Mouse (Mus musculus) cerebellum, postnatal 36 days (tissue): Measurements from ENCODE around the gene Vangl1.

Experiments
- DNase-seq, 2 experiments: peaks; one replicate each; pipeline ENCODE4 v3.0.0; 2021 to 2022; ENCODE audit warnings: mixed read lengths in 2 of 2

Gene Vangl1

DNA sequence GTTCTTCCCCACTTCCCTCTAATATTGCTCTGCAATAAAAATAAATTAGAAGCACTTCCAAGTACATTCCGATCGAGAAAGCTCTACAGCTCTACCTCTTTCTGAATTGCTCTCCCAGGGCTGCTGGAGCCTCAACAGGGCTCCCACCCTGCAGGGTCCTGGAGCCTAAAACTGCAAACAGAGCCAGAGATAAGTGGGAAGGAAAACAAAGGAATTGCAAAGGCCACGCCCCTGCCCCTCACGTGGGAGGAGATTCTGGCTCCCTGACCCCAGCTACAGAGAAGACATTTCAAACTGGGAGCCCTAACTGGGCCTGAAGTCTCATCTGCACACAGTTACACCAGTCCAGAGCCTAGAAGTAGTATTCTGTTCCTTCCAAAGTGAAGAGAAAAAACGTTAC is 6.7 kb downstream of the Vangl1 start:
- no peak for DNase-seq

DNA sequence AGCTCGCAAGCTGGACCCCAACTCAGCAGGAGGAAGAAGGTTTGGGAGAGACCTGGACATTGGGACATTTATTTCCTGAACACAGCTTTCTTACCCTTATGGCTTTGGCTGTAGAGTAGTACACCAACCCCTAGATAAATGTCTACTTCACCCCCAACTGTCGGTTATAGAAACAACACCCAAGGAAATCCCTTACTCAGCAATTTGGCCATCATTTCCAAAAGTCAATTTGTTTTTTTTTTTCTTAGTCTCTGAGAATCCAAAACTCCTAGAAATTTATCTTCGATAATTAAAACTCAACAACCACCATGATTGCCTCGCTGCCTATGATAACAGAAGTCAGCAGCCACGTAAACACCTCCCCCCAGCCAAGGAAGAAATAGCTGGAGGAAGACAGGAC is 7.3 kb downstream of the Vangl1 start:
- no peak for DNase-seq

DNA sequence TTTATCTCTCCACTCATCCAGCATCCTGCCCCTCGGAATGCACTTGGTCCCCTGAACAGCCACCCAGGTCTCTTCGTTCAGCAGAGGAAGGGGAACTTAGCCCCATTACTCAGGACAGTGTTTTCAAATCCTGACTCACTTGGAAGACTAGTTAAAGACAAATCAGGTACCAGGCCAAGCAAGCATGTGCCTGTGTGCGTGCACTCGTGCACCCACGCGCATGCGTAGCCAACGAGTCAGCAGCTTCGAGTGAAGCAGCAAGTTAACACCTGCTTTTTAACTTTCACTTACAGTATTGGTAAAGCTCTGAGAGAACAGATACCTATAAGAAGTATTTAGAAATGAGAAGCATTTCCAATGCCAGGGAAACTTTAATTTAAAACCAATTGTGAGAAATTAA is 8.3 kb downstream of the Vangl1 start:
- DNase-seq = no peak

DNA sequence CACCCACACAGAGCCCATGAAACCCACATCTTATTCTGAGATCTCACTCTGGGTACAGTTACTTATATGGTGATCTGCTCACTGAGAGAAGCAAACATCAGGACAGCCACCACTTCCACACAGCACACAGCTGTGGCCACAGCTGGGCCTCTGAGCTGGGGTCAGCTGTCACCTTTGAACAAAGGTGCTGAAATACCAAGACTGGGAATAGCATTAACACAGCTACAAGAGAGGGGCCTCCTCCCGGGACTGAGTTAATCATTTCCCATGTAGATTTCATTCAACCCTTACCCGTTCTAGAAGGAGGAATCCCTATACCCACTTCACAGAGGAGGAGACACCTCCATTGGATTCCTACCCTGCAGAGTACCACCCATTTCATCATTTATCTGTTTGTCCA is 8.7 kb downstream of the Vangl1 start:
- DNase-seq = no peak

DNA sequence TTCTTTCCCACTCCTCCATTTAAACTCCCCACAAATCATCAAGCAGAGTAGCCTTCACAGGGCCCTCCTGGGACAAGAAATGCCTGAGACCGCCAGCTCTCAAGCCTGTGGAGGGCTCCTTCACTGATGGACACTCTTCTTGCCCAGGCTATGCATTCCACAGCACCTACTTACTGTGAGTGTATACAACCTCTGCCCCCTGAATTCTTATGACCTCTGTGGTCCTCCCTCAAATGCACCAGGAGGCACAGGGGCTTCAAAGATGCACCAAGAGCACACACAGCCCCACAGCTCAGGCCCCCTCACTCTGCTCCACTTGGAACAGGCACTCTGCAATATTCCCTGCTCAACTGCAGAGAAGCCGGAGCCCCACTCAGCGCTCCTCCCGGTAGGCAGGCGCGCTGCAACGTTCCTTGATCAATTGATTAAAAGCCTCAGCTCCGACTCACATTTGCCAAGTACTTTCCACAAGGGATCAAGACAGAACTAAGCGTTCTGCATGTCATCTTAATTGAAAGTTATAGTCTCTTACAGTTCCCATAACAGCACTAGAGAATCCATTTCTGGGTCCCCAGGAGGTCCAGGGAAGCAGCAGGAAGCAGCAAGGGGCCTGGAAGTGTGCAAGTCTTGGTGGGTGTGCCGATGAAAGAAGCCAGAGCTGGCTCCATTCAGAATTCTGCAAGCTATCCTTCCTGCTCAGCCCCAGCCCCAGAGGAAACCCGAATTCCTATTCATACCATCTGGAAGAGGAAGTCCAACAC is 10.0 kb downstream of the Vangl1 start:
- no peak for DNase-seq

DNA sequence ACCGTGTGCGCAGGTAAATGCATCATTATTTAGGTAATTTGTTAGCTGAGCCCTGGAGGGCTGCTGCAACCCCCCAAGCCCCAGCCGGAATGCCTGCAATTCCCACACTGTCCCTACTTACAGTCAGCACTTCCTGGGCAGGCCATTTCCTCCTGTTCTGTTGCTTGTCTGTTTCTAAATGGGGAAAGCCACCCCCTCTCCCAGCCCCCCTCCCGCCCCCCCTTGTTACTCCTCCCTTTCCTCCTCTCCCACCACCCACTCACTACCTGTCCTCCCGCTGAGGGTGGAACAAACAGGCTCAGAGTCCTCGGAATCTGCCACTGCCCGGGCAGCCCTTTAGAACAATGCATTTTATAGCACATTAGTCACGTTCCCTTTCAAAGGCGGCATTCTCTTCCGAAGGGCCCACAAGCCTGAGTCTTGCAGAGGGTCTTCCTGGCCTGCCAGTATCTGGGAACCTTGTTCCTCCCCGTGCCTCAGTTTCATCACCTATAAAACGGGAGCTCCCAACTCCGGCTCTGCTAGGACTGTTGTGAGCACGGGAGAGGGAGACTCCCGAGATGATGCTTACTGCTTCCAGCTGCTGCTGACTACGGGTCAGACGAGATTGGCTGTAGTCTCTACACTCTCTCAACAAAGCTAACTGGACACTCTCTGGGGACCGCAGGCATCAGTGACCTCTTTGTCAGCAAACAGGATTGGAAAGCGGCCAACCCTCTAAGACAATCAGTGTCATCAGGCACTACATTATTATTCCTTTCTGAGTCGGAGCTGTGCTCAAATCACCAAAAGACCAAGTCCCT is 10.8 kb downstream of the Vangl1 start:
- DNase-seq = no peak

DNA sequence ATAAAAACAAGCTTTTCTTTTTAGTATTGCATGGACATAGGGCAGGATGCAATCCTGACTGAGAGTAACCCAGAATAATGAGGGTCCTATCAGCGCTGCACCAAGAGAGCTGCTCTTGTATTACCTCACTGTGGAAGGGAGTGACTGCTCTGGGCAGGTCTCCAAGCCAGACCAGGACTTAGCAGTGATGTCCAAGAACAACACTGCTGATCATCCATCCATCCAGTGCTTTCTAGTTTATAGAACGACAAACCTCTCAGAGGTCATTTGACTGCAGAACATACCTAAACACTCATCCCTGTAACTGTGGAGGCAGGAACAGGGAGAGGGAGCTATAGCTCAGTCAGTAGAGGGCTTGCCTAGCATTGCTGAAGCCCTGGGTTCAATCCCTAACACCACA is 11.9 kb downstream of the Vangl1 start:
- no peak for DNase-seq

DNA sequence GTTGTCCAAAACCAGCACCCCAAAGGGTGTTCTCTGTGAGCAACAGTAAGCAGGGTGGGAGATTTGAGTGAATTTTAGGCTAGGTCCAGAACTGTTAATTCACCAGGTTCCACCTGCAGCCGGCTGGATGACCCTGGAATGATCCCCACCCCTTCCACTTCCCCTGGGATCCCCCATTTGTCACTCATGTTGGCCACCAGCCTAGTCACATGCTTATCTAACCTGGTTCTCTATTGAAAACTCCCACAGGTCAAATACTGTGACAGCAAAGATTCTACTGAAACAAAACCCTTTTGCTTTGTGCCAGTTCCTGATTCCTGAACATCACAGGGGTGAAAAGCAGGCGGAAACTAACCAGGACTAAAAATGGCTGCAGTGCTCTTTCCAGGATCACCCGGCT is 12.9 kb downstream of the Vangl1 start:
- DNase-seq = no peak

DNA sequence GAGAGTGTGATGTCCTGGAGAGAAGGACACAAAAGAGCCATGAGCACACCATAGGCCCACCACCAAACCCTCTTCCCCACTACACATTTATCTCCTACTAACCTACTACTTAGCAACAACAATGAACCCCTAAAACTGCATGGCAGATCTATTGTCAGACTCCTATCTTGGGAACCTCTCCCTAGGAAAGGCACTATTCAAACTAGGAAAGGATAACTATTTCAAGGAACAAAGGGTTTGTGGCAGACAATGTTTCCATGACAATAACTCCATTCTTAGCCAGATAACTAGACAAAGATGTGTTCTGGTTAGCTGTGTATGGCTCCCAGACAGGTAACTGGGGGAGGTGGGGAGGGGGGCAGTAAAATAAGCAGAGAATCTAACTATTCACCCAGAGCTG is 13.9 kb downstream of the Vangl1 start:
- DNase-seq = no peak

DNA sequence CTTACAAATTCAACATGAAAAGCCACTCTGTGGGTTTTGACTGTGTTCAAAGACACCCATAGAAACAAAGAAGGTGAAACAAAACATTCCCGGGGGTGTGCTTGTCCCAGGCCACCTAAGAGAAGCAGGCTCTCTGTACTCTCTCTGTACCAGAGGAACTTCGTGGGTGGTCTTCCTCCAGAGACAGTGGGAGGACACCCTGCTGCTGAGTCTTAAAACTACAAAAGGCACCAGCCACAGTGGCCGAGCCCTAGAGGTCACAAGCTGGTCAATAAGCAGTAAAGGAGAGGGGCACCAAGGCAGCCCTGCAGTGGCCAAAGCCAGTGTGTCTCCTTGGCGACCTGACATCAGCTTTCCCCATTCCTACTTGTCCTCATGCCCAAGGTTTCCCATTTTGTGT is 14.5 kb downstream of the Vangl1 start:
- DNase-seq = no peak

DNA sequence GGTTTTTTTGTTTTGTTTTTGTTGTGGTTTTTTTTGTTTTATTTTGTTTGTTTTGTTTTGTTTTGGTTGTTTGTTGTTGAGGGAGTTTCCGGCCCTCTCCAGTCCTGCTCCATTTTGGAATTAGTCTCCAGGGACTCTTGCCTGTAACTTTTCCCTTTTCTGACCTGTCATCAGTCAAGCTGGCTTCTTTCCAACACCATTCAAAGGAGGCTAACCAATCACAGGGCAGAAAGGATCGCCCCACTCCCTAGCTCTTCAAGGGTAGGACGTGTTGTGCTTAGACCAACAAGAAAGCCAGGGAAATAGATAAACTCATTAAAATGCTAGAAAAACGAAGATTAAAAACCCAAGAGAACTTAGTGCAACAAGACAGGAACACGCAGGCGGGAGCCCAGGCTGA is 15.5 kb downstream of the Vangl1 start:
- DNase-seq = no peak

DNA sequence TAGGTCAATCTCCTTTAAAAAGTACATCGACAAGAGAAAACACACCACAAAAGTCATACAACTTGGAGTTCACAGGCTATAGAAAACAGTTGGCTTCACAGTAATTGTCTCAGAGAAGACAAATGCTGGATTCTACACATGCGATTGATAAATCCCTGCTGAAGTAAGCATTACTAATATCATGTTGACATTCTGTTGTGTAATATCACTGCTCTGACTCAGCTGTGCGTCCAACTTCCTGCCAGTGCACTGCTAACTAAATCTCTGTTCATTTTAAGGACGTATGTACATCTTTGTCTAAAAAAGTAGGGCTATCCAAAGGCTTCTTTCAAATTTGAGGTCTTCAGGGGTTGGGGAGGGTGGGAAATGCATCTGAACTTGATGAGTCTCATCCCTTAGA is 17.1 kb downstream of the Vangl1 start:
- no peak for DNase-seq

DNA sequence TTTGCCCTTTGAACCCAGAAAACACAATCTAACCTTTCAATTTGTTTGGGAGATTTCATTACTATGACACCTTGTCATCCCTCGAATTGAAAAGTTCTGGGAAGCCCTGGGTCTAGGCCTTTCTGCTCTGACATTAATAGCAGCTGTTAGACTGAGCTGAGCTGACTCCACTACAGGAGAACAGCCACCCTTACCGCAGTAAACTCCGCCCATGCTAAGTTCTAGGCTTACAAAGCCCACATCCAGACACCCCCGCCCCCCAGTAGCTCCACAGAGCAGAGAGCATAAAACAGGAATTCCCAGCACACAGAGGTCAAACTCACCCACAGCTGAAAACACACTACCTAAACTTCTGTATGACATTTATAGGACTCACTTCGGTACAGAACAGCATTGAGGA is 19.8 kb downstream of the Vangl1 start:
- no peak for DNase-seq

DNA sequence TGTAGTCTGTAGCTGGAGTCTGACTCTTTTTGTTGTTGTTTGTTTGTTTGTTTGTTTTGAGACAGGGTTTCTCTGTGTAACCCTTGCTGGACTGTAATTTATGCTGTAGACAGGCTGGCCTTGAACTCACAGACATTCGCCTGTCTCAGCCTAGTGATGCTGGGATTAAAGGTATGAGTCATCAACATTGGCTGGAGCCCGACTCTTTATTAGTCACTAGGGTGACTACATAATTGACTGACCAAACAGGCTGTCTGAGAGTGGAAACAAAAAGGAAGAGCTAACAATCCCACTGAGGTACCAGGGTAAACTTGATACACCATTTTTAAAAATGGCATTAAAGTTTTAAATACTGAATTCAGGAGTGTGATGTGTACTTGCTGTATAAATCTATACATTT is 21.9 kb downstream of the Vangl1 start:
- no peak for DNase-seq

DNA sequence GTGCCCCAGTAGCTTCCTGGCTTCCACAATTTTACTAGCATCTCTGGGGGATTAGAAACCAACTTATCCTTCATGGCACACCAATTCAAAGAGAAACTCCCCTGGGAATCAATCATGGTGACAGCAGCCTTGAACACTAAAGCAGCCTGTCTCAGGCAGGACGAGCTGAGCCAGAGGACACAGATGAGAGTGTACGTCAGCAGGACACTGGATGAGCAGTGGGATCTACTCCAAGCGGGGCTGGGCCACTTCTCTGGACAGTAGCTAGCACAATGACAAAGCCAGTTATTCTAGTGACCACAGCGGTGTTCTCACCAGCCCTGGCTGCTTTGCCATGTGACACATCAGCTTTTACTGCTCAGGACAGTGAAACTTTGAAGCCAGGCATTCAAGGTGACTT is 23.3 kb downstream of the Vangl1 start:
- no peak for DNase-seq

DNA sequence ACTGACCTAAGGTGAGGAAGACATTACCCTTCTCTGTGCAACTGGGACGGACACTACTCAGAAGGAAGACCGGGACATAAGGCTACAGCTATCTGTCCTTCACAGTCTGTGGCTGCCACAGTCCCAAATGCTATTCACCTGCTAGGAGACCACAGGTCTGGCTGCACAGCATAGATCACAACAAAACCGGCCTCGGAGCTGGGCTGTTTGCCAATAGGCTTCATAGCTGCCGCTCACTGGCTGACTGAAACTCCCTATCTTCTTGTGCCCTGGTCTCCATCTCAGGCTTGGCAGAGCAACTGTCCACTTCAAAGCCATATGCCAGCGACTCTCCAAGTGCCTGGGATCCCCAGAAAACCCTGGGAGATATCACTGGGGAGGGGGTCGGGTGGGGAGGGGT is 23.7 kb downstream of the Vangl1 start:
- peak; percentile 25 to 39 for DNase-seq

DNA sequence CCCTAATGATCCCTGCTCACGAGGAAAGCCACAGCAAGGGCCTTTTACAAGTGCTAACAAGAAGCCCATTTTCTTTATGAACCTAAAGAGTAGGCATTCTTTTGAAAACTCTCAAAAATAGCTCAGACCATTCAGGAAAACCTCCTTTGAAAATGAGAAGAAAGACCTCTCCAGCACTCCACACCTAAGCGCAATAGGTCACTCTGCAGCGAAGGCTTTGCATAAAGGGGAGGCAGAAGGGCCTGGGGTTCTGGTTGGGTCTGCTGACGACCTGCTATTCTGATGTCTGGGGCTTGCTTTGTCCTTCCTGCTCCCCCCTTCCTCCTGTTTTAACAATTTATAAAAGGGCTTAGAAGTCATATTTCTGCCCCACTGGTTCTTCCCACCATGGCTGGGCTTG is 24.6 kb downstream of the Vangl1 start:
- DNase-seq = no peak

DNA sequence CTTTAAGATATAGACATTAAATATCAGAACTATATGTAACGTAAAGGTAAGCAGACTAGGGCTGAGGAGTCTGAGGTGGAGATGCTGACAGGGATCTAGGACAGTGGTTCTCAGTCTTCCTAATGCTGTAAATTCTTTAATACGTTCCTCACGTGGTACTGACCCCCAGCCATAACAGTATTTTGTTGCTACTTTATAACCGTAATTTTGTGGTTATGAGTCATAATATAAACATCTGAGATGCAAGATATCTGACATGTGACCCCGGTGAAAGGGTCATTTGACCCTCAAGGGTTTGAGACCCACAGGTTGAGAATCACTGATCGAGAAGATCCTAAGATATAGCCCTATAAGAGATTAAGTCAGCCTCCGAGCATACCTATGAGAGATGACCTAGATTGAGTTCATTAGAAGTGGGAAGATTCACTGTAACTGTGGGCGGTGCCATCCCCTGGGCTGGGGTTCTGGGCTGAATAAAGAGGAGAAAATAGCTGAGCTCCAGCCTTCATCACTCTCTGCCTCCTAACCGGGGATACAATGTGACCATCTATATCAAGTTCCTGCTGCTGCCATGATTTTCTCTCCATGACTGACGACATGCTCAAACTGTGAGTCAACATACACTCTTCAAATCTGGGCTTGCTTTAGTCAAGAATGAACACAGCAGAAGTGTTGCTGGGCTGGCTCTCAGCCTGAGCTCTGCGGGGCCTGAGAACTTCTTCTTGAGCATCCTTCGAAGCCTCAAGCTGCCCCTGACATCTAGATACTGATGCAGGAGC is 26.5 kb downstream of the Vangl1 start:
- DNase-seq = no peak

DNA sequence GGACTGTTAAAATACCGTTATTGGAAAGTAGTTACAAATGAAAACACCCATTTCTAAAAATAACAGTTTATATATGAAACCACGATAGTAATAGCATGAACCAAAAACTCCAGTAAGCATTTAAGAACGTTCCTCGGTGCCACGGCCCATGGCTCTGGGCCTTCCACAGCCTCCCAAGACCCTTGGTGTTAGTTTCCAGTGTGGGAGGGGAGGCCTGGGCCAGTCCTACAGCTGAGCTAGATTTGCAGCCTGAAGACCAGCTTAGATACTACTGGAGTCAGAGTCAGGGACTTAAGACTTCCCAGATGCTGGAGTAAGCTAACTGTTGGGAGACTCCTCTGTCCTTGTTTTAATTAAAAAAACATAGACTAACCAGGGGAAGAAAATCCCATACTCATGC is 28.4 kb downstream of the Vangl1 start:
- no peak for DNase-seq

DNA sequence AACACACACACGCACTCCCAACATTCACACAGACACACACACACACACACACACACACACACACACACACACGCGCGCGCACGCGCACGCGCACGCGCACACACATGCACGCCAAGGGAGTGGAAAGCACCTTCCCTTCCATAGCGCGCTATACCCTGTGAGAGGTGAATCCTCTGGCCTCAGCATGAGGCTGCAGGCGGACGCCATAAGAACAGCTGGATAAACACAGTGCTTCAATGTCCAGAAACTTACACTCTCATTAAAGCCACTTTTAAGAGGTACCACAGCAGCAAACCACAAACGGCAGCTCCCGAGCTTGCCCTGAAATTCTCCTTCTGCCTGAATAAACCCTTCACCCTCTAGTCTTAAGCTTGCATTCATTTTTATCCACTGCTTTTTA is 28.8 kb downstream of the Vangl1 start:
- no peak for DNase-seq

DNA sequence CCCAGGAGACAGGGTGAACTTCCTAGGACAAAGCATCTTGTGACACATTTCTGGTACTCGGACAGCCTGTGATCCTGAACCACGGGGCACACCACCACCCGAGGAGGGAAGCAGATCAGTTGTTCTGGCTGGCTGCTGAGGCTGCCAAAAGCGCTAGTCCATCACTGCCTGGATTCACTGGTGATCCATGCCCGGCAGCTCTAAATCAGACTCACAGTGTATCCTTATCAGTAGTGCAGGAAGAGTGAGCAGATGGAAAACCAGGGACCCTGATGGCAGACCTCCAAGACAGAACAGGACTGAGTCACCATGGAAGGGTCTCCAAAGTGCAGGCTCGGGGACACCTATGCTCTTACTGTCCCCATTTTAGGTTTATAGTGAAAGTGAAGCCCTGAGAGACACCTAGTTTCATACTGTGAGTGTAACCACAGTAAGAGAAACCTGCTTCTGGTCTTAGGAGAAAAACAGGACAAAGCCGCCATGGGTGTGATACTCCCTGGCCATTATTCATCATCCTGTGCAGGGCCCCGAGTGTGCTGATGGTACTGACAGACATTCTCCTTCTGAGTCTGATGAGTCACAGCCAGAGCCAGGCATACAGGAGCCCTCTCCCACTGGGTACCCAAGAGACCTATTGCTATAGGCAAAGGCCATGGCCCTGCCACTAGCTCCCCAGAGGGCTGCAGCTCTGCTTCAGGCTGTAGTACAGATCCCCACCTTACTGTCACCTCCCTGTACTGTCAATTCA is 30.2 kb downstream of the Vangl1 start:
- DNase-seq = no peak

DNA sequence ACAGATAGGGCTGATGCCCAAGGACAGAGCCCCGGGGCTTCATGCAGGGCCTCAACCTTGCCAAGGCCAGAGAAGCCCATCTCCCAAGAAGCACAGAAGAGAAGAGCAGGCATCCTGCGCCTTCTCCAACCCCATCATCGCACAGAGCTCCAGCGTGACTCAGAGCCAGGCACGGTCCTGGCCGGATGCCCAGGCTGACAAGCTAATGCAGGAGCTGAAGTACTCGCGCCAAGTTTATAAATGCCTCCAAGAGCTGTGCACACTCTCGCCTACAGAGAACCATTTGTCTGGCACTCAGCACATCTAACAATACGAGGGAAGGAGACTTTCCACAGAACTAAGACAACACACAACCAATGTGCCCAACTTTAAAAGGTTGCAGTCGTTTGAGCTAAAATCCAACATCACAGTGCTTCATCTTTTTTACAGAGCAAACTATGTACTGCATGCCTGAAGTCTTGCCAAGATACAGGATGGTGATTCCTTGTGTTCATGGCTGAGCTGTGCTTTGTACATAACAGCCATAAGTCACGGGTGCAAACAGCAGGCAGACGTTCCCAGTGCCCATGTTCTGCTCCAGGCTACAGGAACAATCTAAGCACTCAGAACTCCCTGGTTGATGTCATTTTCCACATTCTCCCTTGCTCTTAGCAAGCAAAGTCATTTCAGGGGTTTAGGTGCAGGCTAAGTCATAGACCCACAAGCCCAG is 35.1 kb downstream of the Vangl1 start:
- peak; percentile 92 to 93 for DNase-seq
